Mouse (Mus musculus) adrenal gland, adult 2 months (tissue): ENCODE measurements around the gene Zcchc7. TPM values are rescaled to one million over a fixed set of nuclear protein-coding genes. Genes with fewer than 3 reads are reported as not detected.

Experiments
- DNase-seq: peaks from one replicate; pipeline ENCODE4 v3.0.0; 2021
- microRNA-seq, 2 experiments: library from miRNA; unstranded; fragments of <30 nt; microRNA quantifications; one replicate each; pipeline ENCODE4 v1.2.0; 2021
- polyA plus RNA-seq: library from polyadenylated mRNA; depleted of rRNA; stranded (reverse); fragments of >200 nt; gene quantifications from 2 replicates; pipeline ENCODE4 v1.2.3, GENCODE M21; 2012; rRNA removed
- total RNA-seq, 2 experiments: library from RNA; stranded (reverse); gene quantifications; 2 replicates each; pipeline ENCODE4 v1.2.3; 2021

Gene Zcchc7
- total and polyA plus RNA-seq, 3 experiments, result 5.4 to 50.0 (median 36.4) TPM

DNA sequence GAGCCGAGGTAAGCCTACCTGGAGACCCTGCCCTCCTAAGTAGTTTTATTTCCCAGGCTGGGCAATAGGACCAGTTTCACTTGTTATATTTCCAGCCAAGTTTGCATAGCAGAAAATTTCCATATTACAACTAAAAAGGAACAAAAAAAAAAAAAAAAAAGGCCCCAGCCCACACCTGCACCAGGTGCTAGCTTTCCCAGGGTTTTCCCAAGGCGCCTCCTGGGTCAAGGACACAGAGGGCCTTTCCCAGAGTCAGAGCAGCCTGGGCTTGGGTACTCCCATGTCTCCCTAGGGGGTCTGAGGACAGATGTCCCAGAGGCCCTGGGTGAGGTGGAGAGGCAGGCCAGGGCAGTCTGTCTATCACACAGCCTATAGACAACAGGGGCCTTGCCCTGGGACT, 209.5 kb downstream of the Zcchc7 start:
- DNase-seq, result no peak

DNA sequence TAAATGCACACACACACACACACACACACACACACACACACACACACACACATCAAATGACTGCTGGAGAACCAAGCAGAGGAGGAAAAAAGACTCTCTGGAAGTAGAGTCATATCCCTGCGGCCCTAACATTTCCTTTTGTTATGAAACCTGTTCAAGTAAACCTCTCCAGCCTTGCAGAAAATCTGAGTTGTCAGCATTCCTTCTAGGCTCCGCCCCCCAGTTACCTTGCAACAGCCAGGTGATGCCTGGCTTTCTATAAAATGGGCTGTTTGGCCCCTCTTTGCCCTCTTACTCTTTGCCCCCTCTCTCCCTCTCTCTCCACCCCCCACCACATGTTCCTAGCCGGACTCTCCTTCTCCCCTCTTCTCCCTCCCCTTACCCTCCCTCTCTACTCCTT, 210.1 kb downstream of the Zcchc7 start:
- no peak for DNase-seq

DNA sequence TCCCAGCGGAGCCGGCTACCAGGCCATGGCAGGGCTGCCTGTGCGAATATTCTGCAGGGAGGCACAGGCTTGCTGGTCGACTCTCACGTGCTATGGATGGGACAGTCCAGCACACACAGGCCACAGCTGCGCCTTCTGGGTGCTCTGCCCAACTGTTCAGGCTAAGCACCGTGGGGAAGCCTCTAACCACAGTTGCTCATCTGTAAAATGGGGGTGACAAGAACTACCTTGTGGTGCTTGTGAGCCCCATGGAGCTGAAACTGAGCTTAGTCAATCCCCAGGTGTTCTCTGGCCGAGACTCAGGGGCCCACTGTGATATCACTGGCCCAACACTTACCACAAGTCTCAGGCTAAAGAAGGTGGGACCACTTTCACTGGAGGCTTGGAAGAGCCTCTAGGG, 211.7 kb downstream of the Zcchc7 start:
- no peak for DNase-seq

DNA sequence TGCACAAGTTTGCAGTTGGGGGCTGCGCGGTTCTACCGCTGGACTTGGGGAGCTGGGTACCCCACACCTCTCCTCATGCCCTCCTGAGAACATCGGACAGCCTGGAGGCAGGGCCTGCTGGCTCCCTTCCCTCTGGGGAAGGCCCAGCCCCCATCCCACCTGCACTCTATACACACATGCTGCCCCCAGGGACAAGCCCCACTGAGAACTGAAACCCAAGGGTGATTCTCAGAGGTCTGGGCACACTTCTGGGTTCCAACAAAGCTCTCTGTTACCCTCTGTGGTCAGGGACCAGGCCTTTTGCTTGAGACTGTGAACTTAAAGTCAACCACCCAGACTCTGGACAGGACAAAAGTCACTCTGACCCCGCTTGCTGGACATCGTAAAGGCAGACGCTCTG, 214.4 kb downstream of the Zcchc7 start:
- no peak for DNase-seq

DNA sequence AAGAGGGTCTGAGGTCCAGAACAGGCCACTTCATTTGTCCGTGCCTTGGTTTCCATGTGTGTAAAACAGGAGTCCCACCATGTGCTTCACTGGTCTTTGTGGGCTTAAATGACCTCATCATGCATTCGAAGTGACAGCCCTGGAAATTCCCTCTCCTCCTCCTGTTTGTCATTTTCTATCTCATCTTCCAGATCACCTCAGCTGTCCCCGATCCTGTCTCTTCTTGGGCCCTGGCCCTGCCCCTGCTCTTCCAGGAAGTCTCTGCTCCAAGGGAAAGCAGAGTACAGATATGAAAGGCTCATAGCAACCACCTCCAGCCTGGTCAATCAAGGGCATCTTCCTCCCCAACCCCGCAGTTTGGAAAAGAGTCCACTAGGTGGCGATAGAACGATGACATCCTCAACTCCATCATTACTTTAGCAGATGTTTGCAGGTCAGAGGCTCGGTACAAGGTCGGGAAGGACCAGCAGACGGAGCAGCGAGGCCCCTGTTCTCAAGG, 215.0 kb downstream of the Zcchc7 start:
- peak; percentile 56 for DNase-seq

DNA sequence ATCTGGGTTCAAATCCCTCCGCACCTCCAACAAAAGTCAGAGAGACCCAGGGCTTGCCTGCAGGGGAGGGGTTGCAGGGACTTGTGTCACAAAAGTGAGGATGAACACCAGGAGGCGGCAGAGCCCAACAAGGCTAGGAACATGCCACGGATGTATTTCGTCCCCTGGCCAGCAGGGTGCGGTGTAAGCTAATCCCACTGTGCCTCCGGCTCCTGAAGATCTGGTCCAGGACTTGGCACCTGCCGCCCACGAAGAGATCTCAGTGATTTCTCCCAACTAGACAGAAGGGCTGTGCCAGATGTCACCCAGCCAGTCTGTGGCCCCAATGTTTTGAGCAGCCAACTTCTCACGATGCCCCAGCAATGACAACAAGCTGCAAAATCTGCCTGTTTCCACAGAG, 217.8 kb downstream of the Zcchc7 start:
- DNase-seq, result peak; percentile 92

DNA sequence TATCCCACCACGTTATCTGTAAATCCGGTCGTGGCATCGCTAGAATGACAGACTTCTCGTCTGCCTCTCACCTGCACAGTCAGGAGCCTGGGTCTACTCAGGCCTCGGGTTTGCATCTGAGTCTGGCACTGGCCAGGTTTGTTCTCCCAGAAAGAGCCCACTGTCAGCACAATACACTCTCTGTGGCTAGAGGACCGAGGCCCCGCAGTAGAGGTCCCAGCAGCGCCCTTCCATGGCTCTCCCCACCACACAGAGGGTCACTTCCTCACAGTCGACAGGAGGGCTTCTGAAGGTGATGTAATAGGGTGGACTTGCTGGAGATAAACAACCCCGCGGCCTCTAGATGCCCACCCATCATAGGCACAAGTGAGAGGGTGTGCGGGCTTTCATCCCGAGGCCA, 218.2 kb downstream of the Zcchc7 start:
- no peak for DNase-seq

DNA sequence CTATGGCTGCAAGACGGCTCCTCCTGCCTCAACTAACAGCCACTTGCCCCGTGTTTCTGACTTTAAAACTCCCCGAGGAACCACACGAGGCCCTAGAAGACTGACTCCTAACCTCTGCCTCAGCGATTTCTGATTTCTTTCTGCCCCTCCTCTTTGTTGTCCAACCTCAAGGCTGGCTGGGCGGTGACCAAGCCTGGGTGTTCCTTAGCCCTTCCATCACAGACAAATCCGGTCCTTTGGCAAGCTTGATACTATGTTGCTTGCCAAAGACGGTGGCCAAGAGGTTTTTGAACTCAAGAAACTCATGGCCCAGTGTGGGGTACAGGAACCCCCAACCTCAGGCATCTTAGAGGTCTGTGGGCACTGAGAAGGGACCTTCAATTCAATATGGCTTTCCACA, 218.7 kb downstream of the Zcchc7 start:
- DNase-seq, result no peak

DNA sequence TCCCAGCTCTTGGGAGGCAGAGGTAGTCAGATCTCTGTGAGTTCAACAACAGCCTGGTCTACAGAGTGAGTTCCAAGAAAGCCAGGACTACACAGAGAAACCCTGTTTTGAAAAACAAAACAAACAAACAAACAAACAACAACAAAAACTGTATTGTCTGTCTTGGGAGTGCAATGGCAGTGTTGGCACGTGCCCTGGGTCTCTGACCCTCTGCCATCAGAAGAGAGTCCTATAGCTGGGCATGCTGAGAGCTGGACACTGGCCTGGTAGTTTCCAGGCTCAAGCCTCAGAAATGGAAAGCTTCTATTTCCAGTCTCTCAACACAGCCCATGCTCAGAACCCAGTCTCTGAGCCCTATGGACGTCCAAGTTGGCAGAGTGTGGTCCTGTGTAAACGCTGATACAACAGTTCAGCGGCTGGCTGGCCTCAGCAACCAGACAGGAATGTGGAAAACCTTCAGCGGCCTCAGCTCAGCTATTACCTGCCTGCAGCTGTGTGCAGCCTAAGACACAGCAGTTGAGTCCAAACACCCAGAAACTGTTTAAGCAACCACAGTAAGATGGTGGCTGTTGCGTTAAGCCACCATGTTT, 220.4 kb downstream of the Zcchc7 start:
- DNase-seq, result no peak

DNA sequence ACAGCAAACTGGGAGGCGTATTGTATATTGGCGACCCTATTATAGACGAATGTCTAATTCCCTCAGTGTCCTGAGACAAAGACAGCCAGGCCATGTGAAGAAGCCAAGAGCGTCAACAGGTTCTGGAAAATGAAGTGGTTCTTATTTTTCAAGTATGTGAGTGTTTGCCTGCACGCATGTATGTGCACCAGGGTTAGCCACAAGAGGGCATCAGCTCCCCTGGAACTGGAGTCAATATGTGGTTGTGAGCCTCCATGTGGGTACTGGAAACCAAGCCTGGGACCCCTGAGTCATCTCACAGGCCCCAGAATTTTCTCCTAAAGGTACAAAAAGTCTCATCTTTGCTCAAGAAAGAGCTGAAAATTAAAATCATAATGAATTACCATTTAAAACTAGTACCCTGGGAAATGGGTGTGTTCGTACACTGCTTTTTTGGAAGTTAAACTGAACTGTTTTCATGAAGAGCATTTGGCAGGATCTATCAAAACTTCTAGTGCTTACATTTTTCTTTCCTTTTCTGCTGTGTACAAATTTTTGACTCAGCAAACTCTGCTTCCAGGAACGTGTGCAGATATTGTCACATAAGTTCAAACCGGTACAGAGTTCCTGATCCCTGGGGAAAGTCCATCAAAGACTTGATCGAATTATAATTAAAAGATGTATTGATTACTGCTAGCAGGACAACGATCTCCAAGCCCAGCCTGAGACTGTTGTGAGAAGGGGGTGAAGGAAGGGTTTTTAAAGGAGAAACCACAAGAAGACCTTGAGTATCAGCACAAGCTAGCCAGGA, 221.4 kb downstream of the Zcchc7 start:
- no peak for DNase-seq

DNA sequence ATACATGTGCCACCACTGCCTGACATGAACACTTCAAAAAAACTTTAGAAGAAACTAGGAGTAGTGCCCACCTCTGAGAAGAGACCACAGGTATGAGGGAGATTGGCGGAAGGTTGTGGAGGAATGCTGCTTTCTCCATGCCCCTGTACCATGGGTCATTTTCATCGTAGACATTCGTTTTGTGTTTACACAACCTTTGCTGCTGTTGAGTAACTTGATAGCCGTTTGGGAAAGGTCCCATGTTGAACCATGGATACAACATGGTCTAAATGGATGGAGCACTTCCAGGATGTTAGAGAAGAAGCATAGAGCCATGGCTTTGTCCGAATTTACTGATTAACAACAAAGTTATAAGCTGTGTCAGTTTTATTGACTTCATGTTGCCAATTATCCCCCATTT, 222.5 kb downstream of the Zcchc7 start:
- no peak for DNase-seq

DNA sequence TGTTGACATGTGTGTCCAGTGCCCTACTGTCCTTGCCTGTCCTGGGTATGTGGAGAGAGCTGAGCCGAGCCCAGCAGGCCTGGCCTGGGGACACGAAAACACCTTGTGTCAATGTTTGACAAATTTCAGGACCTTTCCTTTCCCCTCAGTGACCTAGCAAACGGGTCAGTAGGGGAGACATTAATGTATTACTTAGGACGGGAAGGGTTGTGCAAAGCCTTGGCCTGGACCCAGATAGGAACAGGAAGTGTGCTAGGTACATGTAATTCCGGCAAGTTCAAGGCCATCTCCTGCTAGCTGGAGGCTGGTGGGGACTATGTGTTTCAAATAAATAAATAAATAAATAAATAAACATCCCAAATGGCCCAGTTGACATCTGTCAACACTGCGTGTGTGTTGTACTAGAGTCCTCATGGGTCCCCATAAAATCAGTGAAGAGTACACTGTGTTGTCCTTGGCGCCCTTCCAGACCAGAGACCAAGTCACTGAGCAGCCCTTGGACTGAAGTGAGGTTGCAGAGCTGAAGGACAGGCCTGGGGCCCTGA, 224.2 kb downstream of the Zcchc7 start:
- DNase-seq, result peak; percentile 88

DNA sequence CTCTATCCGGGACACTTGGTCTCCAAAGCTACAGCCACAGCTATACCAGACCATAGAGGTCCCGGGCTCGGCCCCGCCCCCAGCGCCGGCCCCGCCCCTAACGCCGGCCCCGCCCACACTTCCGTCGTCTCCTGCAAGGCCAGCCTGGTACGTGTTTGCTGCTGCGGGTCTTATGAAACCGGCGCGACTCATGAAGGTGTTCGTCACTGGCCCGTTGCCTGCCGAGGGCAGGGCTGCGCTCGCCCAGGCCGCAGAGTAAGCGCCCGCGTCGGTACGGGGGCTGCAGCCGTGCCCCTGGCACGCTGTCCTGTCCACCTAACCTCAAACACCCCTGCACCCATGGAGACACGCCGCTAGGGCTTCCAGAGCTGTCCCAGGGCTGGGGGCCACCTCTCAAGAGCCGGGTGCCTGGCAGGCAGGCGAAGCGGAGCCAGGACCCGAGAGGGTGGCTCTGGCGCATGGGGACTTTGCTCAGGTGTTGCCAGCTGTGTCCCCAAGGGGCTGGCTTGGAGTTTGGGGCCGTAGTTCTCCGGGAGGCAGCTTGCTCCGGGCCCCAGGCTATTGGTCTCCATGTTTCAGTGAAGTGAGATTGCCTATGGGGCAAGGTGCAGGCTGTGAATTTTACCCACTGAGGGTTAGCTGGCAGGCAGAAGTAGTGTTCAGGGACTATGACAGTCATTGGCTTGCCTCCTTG, 225.8 kb downstream of the Zcchc7 start, which contains the start of gene Grhpr:
TSS of gene Grhpr (plus strand) at position 116 of the 694 bp plus-strand sequence.
- DNase-seq, result peak; percentile 95

Small RNAs within 50 kb of the gene (microRNA-seq; reads per million reads assigned to microRNA genes)
- gene Gm22639, result 0 reads per million in 2 experiments

Other genes starting within 250 kb of the Zcchc7 start
- under 1 TPM; 0.69 to 0.86 TPM for gene Pax5, start 45.4 kb upstream of the Zcchc7 start, total RNA-seq
- 0.56 and 1.0 TPM in 2 replicates for gene Pax5, start 45.4 kb upstream of the Zcchc7 start, polyA plus RNA-seq
- 100 to 1,000 TPM; 139 to 220 TPM for gene Grhpr, start 225.5 kb downstream of the Zcchc7 start, total RNA-seq
- gene Grhpr, start 225.5 kb downstream of the Zcchc7 start, polyA plus RNA-seq, result 280 and 300 TPM in 2 replicates